Mouse (Mus musculus): ENCODE data around the gene Gipc1.

The Gipc1 gene

DNA sequence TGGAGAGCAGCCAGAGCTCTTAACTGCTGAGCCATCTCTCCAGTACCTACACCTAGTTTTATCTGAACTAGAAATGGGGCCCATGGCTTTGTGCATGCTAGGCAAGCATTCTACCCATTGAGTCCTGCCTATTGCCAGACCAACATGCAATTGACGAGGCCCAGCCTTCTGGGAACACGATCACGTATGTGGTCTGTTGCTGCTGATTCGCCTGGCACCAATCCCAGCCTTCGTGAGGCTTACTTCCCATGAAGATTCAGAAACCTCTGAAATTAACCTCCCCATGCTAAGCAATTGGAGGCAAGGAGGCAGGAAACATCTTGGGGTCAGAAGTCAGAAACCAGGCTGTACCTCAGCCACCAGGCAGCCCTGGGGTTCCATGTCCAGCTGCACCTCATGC lies 28.1 kb downstream of the Gipc1 start:
- no peak for DNase-seq (ENCODE audit: low spot score in 2 of 2)

DNA sequence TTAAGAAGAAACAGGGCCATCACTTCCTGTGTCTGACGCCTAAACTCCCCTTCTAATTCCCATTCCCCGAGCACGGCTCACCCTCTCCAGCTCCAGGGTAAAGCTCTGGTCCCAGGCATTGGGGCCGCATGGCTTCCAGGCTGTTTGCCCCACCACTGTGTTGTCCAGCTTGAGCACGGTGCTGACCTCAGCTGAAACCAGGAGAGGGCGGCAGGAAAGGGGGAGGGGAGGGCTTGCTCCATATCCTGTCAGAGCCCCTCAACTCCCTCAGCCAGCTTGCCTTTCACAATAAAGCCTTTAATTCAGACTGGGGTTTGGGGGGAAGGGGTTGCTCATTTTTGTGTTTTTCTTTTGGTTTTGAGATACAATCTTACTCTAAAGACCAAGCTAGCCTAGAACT lies 28.6 kb downstream of the Gipc1 start:
- DNase-seq (ENCODE audit: low spot score in 2 of 2), result no peak

DNA sequence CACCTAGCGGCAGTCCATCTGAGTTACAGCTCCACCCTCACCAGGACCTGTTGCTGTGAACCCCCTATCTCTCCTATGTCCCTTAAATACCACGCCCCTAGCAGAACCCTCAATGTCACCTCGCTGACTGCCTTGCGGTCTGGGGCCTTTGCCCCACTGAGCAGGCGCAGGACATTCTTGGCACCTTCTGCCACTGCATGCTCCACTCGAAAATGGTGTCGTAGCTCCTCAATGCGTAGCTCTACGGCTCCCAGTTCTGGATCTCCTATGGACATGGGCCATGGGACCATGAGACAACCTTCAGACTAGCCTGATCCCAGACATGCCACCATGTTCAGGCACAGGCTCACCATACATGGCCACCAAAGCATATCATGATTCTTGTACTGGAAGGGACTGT lies 32.0 kb downstream of the Gipc1 start:
- no peak for DNase-seq (ENCODE audit: low spot score in 2 of 2)

DNA sequence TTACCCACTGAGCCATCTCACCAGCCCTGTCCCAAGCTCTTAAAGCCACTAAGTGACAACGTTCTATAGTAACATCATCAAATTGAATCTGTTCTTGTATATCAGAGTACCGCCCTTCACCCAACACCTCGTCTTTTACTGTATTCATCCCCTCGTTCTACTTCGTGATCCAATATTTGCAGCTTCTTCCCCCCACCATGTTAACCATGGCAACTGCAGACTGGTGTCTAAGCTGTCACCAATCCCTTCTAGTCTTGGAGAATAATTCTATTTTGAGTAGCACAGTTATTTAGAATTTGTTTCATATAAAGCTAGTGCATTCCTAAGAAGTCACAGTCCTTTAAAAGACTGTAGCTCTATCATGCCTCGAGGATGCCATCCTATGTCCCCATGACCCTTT lies 36.8 kb downstream of the Gipc1 start:
- no peak for DNase-seq (ENCODE audit: low spot score in 2 of 2)

DNA sequence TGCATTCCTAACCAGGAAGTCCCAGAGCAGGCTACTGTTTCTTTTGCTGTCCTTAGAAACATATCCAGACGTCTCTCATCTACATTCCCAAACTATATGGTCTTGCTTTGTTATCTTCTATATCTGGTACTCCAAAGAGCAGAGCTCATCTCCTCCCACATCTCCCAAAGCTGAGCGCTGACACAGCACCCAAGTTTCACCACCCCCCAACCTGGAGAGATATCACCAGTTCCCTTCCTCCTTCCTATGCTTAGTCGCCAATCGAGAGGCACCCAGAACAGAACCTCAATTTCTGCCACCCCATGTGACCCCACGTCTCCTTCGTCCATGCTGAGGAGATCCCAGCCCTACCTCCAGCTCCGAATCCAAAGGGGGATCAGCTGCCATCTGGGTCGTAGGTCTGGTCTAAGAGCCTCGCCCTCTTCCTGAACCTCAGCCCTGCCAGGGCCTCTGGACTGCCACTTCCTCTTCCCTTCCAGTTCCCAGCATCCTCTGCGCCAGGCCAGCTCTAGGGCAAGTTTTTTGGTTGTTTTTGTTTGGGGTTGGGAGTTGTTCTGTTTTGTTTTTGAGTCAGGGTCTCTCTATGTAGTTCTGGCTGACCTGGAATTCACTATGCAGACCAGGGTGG lies 41.2 kb downstream of the Gipc1 start:
- peak in 1 of 2 experiments; percentile 60 for DNase-seq (ENCODE audit: low spot score in 2 of 2)

DNA sequence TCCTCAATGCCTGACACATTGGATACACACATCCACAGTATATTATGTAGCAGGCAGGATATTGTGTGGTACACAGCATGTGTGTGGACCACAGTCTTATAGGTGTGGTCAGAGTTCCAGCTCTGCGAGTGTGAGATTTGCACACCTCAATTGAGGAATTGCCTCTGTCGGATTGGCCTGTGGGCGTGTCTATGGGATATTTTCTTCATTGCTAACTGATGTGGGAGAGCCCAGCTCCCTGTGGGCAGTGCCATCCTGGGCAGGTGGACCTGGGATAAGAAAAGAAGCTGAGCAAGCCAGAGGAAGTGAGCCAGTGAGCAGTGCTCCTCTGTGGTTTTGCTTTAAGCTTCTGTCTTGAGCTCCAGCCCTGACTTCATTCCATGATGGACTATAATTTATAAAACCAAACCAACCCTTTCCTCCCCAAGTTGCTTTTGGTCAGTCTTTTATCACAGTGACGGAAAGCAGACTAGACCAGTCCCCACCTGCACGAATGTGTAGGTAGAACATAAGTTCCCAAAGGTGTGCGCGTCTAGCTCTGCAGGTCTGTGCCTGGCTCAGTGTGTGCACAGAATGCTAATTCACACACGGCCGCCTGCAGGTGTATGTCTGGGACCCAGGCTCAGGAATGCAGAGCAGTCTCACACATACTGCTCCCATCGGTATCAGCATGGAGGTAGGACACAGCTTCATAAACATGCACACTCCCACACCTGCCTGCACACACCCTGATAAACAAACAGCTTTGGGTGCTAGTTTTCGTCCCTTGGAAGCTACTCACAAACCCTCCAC lies 42.1 kb downstream of the Gipc1 start:
- peak in 1 of 2 experiments; percentile 52 for DNase-seq (ENCODE audit: low spot score in 2 of 2)

DNA sequence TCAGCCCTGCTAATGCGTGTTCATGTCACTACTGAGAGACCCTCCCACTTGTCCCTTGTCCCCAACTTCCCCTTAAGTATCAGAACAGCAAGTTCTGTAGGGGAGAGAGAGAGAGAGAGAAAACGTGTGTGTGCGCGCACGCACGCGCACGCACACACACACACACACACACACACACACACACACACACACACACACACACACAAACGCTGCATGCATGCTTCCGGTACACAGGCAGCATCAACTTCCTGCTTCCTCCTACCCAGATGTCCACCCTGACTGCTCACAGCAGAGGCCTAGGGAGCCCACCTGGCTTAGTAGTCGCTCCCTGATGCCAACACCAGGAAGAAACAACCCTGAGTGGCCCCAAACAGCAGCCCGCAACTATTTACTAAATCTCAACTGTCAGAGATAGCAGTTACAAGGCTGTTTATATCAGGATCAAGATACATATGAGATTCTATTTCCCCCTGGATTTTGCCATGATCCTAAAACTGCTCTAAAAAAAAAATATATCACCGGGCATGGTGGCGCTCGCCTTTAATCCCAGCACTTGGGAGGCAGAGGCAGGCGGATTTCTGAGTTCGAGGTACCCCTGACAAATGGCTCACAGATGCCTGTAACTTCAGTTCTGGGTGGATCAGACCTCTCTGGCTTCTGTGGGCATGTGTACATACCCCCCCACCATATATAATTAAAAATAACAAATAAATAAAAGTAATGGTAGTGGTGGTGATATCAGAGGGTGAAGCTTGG lies 43.1 kb downstream of the Gipc1 start:
- DNase-seq (ENCODE audit: low spot score in 2 of 2), result no peak

DNA sequence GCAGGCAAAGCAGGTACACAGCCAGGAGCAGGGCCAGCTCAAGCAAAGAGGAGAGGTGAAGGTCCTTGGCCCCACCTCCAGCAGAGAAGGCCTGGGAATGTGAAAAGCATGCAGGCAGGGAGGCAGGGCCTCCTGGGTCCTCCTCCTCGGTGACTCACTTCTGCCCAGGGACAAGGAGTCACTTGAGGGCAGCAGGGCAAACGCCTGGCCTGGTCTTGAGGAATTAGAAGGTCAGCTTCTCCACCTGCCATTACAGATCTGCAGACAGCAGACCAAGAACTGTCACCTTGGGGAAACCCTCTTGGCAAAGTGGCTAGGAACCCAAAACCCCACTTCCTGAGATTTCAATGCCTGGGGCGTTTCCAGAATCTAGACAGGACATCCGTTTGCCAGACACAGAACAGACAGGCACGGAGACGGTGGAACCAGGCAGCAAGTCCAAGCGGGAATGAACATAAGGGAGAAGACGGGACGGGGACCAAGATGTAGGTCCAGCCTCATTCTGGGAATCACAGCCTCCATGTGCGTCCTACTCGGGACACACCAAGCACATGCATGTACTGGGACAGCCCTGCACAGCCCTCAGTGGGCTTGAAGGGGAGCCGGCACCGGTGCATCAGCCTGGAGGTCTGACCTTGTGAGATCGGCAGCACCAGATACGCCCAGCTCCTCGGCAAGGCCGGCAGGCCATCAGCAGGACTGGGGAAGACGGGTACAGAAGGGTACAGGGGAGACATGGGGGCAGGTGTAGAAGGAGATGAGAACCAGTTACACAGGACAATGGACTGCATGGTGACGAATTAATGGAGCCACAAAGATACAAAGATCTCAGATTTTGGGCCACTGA lies 45.1 kb downstream of the Gipc1 start:
- no peak for DNase-seq (ENCODE audit: low spot score in 2 of 2)

DNA sequence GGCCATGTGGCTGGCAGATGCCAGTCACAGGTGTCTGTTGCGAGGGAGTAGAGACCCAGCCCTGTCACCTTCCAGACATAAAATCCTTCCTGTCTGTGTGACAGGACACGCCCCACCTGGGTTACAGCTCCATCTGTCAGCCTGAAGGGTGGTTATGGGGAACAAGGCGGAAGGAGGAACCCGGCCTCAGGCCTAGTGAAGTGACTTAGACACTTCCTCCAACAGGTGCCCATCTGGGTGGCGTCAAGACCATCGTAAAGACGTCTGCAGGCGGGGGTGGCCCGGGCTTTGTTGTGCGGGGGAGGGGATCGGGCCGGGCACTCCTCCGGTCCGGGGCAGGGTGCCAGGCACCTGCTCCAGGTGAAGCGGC lies 45.8 kb downstream of the Gipc1 start:
- DNase-seq (ENCODE audit: low spot score in 2 of 2), result peak in 1 of 2 experiments; percentile 48

DNA sequence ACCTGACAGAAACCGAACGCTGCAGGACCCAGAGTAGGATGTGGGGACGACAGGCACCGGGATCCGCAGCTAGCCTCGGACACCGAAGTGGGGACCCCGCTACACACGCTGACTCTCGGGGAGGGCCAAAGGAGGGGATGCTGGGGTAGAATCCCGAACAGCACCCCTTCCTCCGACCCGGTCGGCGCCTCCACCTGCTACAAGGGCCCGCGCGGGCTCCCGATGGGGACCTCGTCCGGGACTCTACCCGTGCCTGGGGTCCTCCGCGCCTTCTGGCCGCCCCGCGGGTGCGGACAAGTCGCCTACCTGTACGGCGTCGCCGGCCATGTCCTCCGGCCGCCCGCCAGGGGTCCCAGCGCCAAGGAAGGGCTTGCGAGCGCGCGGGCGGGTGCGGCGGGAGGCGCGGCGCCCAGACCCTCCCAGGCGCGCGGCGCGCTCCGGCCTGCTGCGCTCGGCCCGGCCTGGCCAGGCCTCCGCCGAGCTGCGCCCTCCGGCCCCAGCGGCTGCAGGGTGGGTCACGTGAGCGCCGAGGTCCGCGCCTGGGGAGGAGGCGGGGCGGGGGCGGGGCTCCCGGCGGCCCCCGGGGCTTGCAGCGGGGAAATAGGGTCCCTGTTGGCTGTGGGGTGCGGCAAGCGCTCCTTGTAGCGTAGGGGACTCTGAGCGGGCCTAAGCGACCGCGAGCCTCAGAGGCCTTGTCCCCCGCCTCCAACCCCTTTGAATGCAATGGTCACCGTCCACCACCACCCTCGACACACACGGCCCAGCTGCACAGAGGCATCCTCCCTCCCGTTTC lies 46.4 kb downstream of the Gipc1 start, which contains the start of gene Pkn1:
Gene Pkn1 (minus strand): TSS at position 519 of the 793 bp plus-strand sequence.
- DNase-seq (ENCODE audit: low spot score in 2 of 2), result peak in 1 of 2 experiments; percentile 56

DNA sequence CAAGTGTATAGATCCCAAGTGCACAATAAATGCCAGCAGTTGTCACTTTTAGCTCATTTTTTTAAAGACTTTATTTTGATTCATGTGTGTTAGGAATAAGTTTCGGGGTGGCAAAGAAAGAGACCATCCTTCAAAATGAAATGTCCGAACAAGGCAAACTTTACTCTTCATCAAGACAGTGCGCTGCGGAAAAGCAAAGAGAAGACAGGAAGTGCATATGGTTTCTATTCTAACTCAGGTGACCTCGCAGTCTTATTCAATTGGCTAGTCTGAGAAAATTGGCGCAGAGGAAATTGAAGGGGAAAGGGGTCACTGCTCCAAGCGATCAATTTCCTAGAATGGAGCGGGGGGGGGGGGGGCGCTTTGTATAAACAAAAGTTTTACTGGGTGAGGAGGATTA lies 47.1 kb downstream of the Gipc1 start:
- no peak for DNase-seq (ENCODE audit: low spot score in 2 of 2)

DNA sequence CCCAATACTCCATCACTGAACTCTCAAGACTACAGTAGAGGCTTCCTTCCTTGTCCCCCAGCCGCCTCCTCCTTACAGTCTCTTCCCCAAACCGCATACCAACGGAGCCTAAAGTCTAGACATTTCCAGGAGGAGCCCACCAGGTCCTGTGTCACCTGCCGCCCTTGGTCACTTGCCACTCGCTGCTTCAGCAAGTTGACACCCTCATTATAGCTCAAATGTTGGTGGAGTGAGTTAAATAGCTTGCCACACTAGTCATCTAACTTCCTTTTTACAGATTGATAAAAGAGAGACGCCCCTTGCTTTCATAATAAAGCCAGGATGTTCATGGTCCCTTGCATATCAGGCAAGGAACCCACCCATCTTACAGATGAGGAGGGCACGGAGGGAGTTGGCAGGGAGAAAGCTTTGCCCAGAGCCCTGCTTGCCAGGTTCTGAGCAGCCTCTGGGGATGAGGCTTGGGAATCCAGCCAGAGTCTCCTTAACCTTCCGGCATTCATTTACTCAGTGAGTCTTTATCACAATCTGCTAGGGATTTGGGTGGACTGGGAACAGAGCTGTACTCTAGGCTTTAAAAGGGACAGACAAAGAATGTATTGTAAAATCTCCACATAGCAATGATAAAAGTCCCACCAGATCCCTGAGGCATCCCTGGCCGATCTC lies 48.1 kb downstream of the Gipc1 start:
- no peak for DNase-seq (ENCODE audit: low spot score in 2 of 2)

DNA sequence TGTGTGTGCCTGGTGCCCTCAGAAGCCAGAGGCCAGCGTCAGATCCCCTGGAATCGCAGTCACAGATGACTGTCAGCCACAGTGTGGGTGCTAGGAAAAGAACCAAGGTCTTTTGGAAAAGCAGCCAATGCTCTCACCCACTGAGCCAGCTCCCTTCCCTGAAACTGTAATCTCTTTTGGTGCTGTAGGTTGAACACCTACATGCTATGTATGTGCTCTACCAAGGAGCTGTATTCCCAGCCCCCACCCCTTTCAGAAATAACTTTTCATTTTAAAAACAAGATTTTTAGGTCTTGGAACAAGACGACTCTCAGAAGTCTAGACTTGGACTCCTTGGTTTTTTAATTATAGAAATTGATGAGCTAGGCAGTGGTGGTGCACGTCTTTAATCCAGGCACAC lies 50.9 kb downstream of the Gipc1 start:
- no peak for DNase-seq (ENCODE audit: low spot score in 2 of 2)

DNA sequence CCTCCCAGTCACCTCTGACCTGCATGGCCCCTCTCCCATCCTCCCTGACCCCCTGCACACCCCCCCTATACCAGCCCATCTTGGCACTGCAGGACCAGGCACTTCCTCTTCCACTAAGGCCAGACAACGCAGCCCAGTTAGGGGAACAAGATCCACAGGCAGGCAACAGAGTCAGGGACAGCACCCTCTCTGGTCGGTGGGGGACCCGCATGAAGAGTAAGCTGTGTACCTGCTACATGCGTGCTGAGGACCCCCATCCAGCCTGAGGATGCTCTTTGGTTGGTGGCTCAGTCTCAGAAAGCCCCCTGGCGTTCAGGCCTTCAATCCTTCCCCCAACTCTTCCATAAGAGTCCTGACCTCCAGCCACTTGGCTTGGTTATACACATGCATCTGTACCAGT lies 53.9 kb downstream of the Gipc1 start:
- no peak for DNase-seq (ENCODE audit: low spot score in 2 of 2)

DNA sequence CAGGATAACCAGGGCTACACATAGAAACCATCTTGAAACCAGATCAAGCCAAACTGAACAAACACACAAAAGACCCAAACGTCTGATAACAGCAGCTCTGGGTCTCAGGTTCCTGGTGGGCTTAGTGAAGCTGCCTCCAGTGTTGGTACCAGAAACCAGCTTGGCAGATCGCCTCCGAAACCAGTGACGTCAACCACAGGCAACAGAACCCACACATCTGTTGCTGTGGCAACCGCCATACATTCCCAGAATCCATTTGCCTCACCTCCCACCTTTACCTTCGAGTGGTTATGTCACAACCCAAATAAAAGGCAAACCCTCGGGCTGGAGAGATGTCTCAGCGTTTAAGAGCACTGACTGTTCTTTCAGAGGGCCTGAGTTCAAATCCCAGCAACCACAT lies 55.1 kb downstream of the Gipc1 start:
- peak; percentile 54 to 67 for DNase-seq (ENCODE audit: low spot score in 2 of 2)
